Mouse (Mus musculus) liver, embryonic 14.5 days (tissue): ENCODE measurements around the gene Banp.

Experiments
- CTCF ChIP-seq: IDR thresholded peaks from 2 replicates; pipeline ENCODE4 v1.5.1; 2016; ENCODE audit warnings: antibody characterized with exemption, low read depth, control low read depth
- EP300 ChIP-seq: IDR thresholded peaks from 2 replicates; pipeline ENCODE4 v1.6.1; 2016; ENCODE audit warnings: antibody characterized with exemption, low read depth

- TF ChIP-seq CTCF (no peak), EP300 (no peak)
These were observed 43.4 kb downstream of the Banp start for GRCm38 (mm10) chr8:121992911-121993310.
